Mouse (Mus musculus): ENCODE data around the gene Astl. TPM values are rescaled to one million over a fixed set of nuclear protein-coding genes. Genes with fewer than 3 reads are reported as not detected.

Astl gene
- total and polyA plus RNA-seq, 3 experiments = not detected

GRCm38 (mm10) chr2:127369703-127370376 is 31.4 kb downstream of the Astl start:
- Histone ChIP-seq H3K4me1 (ENCODE audit: control insufficient read depth in 1 of 2, insufficient read depth in 2 of 2, low read length in 2 of 2) (no peaks in the 10 kb centered on the region), H3K9ac (ENCODE audit: control insufficient read depth, low read depth, low read length, poor library complexity, severe bottlenecking) (no peak overlapping the region), H3K27me3 (ENCODE audit: control insufficient read depth in 1 of 2, insufficient read depth in 2 of 2, low read length in 2 of 2) (peaks cover 2 to 11% of the 10 kb centered on the region in 2 experiments), H3K79me2 (ENCODE audit: control insufficient read depth, insufficient read depth, low read length, poor library complexity) (no peaks in the 10 kb centered on the region), H3K4me3 (ENCODE audit: control insufficient read depth in 1 of 2, insufficient read depth in 1 of 2, low read depth in 2 of 2, low read length in 2 of 2) (no peak overlapping the region), H3K9me3 (replicated peaks; ENCODE audit: insufficient read depth, low read length) (no peaks in the 10 kb centered on the region), H3K27ac (ENCODE audit: control insufficient read depth, low read depth, low read length) (no peak overlapping the region), H3K36me3 (ENCODE audit: control insufficient read depth in 1 of 2, insufficient read depth in 2 of 2, low read length in 2 of 2) (no peaks in the 10 kb centered on the region)
- TF ChIP-seq NELFE (IDR thresholded peaks at IDR 0.05; ENCODE audit: low read depth, low read length) (no peak), MYC (IDR thresholded peaks at IDR 0.05; ENCODE audit: low read depth, low read length) (no peak), TAL1 (IDR thresholded peaks at IDR 0.05; ENCODE audit: low read length) (no peak), ZKSCAN1 (IDR thresholded peaks at IDR 0.05; ENCODE audit: low read depth, low read length) (no peak), SIN3A (IDR thresholded peaks at IDR 0.05; ENCODE audit: low read length) (no peak), BHLHE40 (IDR thresholded peaks at IDR 0.05; ENCODE audit: borderline replicate concordance, low read depth, low read length) (no peak), TCF12 (IDR thresholded peaks at IDR 0.05; ENCODE audit: low read depth, low read length) (no peak), MAFK (IDR thresholded peaks at IDR 0.05; ENCODE audit: borderline replicate concordance, low read depth, low read length) (no peak), MXI1 (IDR thresholded peaks at IDR 0.05; ENCODE audit: low read depth, low read length) (no peak), POLR2AphosphoS5 (IDR thresholded peaks at IDR 0.05; ENCODE audit: borderline replicate concordance, low read depth, low read length) (no peak)
- DNase-seq (ENCODE audit: low read depth, low spot score) = no peak

- H3K4me1 ChIP-seq (ENCODE audit: control insufficient read depth in 1 of 2, insufficient read depth in 2 of 2, low read length in 2 of 2) = no peaks in the 10 kb centered on the region
- no peak overlapping the region for H3K4me3 ChIP-seq (ENCODE audit: control insufficient read depth in 1 of 2, insufficient read depth in 1 of 2, low read depth in 2 of 2, low read length in 2 of 2)
- DNase-seq (ENCODE audit: low read depth, low spot score) = no peak
- peaks cover 1 to 9% of the 10 kb centered on the region in 2 experiments for H3K27me3 ChIP-seq (ENCODE audit: control insufficient read depth in 1 of 2, insufficient read depth in 2 of 2, low read length in 2 of 2)
- TF ChIP-seq MAZ (IDR thresholded peaks at IDR 0.05; ENCODE audit: low read depth, low read length) (no peak), EP300 (IDR thresholded peaks at IDR 0.05; ENCODE audit: low read depth in 1 of 2, low read length in 2 of 2) (no peak), MAFK (IDR thresholded peaks at IDR 0.05; ENCODE audit: borderline replicate concordance, low read depth, low read length) (no peak), POLR2A (IDR thresholded peaks at IDR 0.05; ENCODE audit: control insufficient read depth in 1 of 2, insufficient read depth in 1 of 2, low read depth in 1 of 2, low read length in 2 of 2, poor library complexity in 1 of 2) (no peak)
- H3K9me3 ChIP-seq (replicated peaks; ENCODE audit: insufficient read depth, low read length) = no peaks in the 10 kb centered on the region
- no peaks in the 10 kb centered on the region for H3K36me3 ChIP-seq (ENCODE audit: control insufficient read depth in 1 of 2, insufficient read depth in 2 of 2, low read length in 2 of 2)
- no peaks in the 10 kb centered on the region for H3K79me2 ChIP-seq (ENCODE audit: control insufficient read depth, insufficient read depth, low read length, poor library complexity)
- H3K9ac ChIP-seq (ENCODE audit: control insufficient read depth, low read depth, low read length, poor library complexity, severe bottlenecking) = no peak overlapping the region
- H3K27ac ChIP-seq (ENCODE audit: control insufficient read depth, low read depth, low read length) = no peak overlapping the region
Observed at GRCm38 (mm10) chr2:127370561-127371483, 32.4 kb downstream of the Astl start.
